Mouse (Mus musculus): ENCODE measurements around the gene Tmem151a.

Gene Tmem151a

GRCm38 (mm10) chr19:5040862-5041523 is 44.3 kb downstream of the Tmem151a start, which contains the start of gene Brms1:
Gene Brms1 (plus strand): TSS chr19:5041354.
- DNase-seq: peak; percentile 92

GRCm38 (mm10) chr19:5039301-5040114 is 45.8 kb downstream of the Tmem151a start:
- DNase-seq: no peak

DNA sequence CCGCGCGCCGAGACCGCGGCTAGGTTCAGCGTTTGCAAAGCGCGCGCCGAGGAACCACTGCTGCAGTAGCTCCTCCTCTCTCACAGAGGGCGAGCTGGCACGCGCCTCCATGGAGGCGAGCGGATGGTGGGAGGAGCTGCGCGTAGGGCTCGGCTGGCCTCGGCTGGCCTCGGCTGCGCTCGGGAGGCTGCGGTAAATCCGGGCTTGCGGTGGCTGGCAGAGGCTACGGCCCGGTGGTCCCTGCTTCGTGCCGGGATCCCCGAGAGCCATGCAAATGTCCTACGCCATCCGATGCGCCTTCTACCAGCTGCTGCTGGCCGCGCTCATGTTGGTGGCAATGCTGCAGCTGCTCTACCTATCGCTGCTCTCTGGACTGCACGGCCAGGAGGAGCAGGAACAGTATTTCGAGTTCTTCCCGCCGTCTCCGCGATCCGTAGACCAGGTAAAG is 46.6 kb downstream of the Tmem151a start, which contains the start of the genes B4gat1 and AC124502.3:
Gene B4gat1 (plus strand): TSS at position 118 of the 448 bp plus-strand sequence.
Gene AC124502.3 (plus strand): TSS at position 183 of the 448 bp plus-strand sequence.
- peak; percentile 92 for DNase-seq

DNA sequence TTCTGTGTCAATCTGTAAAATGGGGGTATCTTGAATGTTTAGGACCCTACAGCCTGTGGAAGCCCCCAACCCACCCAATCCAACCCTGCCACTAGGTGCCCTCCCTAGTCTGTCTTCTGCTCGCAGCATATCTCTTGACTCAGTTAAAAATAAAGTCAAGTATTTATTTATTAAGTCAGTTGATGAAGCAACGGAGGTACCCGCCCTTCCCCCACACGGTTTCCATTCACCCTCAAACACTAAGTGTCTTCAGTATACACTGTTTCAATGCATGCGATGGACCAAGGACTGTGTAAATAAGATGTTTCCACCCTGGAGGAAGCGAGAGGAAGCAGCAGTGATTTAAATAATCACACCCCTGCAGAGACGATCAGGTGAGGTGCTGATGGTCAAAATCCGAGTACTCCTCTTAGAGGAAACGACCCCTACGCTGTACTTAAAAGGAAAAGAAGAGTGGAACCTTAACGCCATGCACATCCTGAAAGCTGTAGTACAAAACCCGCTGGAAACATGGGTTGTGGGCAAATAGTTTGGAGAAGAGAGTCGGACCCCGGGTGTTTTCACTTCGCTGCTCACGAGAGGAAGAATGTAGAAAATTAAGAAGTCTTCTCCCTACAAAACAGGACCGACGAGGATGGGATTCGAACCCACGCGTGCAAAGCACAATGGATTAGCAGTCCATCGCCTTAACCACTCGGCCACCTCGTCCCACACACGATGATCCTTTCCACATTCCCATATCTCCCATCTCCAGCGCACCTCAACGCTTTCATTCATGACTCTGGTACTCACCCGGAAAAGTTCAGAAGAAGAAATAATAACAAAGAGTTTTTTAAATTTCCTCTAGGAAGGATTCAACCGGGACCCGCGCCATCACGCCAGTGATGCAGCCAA is 47.4 kb downstream of the Tmem151a start:
- peak; percentile 76 for DNase-seq

DNA sequence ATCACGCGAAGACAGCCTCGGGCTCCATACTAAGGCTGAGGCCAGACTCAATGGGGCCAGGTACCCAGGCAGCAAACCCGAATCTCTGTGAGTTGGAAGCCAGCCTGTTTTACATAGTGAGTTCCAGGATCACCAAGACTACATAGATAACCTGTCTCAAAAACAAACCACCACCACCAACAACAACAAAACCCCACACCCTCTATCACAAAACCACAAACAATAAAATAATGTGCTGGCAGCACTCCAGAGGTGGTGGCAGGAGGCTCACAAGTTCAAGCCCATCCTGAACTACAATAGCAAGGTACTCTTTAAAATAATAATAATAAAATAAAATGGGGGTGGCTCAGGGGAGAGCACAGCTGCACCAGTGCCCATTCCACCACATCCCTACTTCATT is 48.8 kb downstream of the Tmem151a start:
- no peak for DNase-seq

DNA sequence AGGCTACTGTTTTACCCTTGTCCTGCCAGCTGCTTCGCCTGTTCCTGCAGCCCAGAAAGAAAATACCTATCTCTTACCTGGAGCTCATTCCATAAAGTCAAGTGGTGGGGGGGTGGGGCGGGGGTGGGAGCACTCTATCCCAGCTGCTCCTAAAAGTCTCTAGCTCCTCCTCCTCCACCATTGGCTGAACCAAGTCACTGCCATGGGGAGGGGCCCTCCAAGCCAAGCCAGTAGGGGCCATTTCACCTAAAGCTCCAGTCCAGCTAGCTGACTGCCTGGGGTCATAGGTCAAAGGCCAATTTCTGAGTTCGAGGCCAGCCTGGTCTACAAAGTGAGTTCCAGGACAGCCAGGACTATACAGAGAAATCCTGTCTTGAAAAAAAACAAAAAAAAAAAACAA is 52.6 kb downstream of the Tmem151a start:
- DNase-seq: no peak

DNA sequence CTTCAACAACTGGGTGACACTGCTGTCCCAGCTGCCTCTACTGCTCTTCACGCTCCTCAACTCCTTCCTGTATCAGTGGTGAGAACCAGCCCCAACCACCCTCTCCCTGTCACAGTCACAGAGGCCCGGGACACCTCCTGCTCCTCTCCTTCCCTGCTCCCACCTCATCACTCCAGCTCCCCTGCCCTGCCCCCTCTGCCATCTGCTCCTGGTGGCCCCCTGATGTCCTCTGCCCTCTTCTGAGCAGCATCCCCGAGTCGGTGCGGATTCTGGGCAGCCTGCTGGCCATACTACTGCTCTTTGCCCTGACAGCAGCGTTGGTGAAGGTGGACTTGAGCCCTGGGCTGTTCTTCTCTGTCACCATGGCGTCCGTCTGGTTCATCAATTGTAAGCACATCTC is 59.2 kb downstream of the Tmem151a start:
- no peak for DNase-seq

- DNase-seq: peak; percentile 83
Measured at GRCm38 (mm10) chr19:5023621-5024479, 61.5 kb downstream of the Tmem151a start, which contains the start of gene Slc29a2. Gene Slc29a2 (plus strand): TSS chr19:5023860.

DNA sequence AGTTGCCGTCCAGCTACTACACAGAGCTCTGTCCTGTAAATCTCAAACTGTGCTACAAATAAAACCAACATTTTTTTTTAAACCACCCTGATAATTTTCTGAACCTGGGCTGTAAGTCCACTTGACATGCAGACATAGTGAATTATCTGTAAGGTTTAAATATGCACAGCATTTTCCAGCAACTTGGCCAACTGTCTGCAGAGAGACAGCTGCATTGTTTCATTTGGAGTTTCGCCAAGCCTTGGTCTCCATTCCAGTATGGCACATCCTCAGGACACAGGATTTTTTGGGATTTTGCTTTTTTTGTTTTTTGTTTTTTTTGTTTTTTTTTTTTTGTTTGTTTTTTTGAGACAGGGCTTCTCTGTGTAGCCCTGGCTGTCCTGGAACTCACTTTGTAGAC is 63.9 kb downstream of the Tmem151a start:
- no peak for DNase-seq

Measured in right cerebral cortex, postnatal 14 days (tissue).